Mouse (Mus musculus) heart, adult 2 months (tissue): ENCODE measurements at regions not wholly inside any gene's neighbourhood (a gene's known extent, or its start where the extent isn't known, plus 50 kb on each side); places are given as distances from the start of the nearest gene placed in this dataset.
A peak's percentile ranks its signal among the peaks of the same experiment; 100 is the strongest.

Experiments used
- DNase-seq, 2 experiments: peaks; one replicate each; pipeline ENCODE4 v3.0.0; 2021
- H3K27ac ChIP-seq: fragments of 200-600 bp; 2 replicates; pipeline ENCODE4 v1.8.1; 2022
- H3K27me3 ChIP-seq: fragments of 200-500 bp; 2 replicates; pipeline ENCODE4 v1.6.1; 2012; ENCODE audit warnings: mild to moderate bottlenecking, low read length, inconsistent platforms, mixed read lengths; ENCODE audit not compliant: control insufficient read depth, insufficient read depth
- H3K36me3 ChIP-seq: fragments of 200-500 bp; 2 replicates; pipeline ENCODE4 v1.6.1; 2012; ENCODE audit warnings: low read length, inconsistent platforms; ENCODE audit not compliant: control insufficient read depth, insufficient read depth
- H3K4me1 ChIP-seq: fragments of 200-500 bp; 2 replicates; pipeline ENCODE4 v1.6.1; 2011; ENCODE audit warnings: low read length; ENCODE audit not compliant: control insufficient read depth, insufficient read depth
- H3K4me3 ChIP-seq: fragments of 200-600 bp; 2 replicates; pipeline ENCODE4 v1.8.1; 2022
- H3K79me2 ChIP-seq: fragments of 200-500 bp; replicated peaks from 2 replicates; pipeline ENCODE4 v1.6.1; 2012; ENCODE audit warnings: mild to moderate bottlenecking, inconsistent platforms, low read length, moderate library complexity, mixed read lengths; ENCODE audit not compliant: control insufficient read depth, insufficient read depth
- H3K9ac ChIP-seq: fragments of 200-500 bp; 2 replicates; pipeline ENCODE4 v1.6.1; 2012; ENCODE audit warnings: low read depth, mild to moderate bottlenecking, control low read depth, inconsistent platforms, low read length, mixed read lengths
- CTCF ChIP-seq: fragments of 200-600 bp; IDR thresholded peaks from 2 replicates; pipeline ENCODE4 v1.8.1; 2022; ENCODE audit warnings: antibody characterized with exemption, mild to moderate bottlenecking, moderate library complexity
- EP300 ChIP-seq: fragments of 200-500 bp; IDR thresholded peaks from 2 replicates; pipeline ENCODE4 v1.6.1; 2011; ENCODE audit warnings: low read depth, low read length, control low read depth; ENCODE audit not compliant: insufficient read depth
- POLR2A ChIP-seq: fragments of 200-500 bp; IDR thresholded peaks from 2 replicates; pipeline ENCODE4 v1.6.1; 2011; ENCODE audit warnings: mild to moderate bottlenecking, low read depth, low read length, control low read depth; ENCODE audit not compliant: insufficient read depth
- WGBS: fragments of 180-500 bp; shearing (Covaris S2); methylation state at CpG from one replicate; pipeline ENCODE4 v1.1.7; 2018; 5-methylcytosine and 5-hydroxymethylcytosine counted together
- intact Hi-C: fragments of 180-260 bp; cut with DNase I; formaldehyde crosslinking; loops from one replicate; pipeline ENCODE4 v1.15.1; 2025

GRCm38 (mm10) chr13:80946034-80946433, 62.9 kb downstream of the Arrdc3 start:
- no peak overlapping the region for H3K9ac ChIP-seq
- no peaks in the 10 kb centered on the region for H3K79me2 ChIP-seq
- no peaks in the 10 kb centered on the region for H3K27me3 ChIP-seq
- peaks cover 6% of the 10 kb centered on the region for H3K4me1 ChIP-seq
- intact Hi-C loops, result no loop called here
- H3K36me3 ChIP-seq, result peaks cover 2% of the 10 kb centered on the region; the same call in 1 of the 2 replicates
- H3K4me3 ChIP-seq, result no peak overlapping the region
- no peak for DNase-seq
- TF ChIP-seq CTCF (no peak), POLR2A (no peak), EP300 (no peak)
- no peak overlapping the region for H3K27ac ChIP-seq

- WGBS, result 88% methylated on average over 6 of the region's 6 CpGs
- Histone ChIP-seq H3K36me3 (no peaks in the 10 kb centered on the region), H3K4me1 (peaks cover 8% of the 10 kb centered on the region), H3K4me3 (no peak overlapping the region), H3K9ac (no peak overlapping the region), H3K27ac (no peak overlapping the region), H3K27me3 (no peaks in the 10 kb centered on the region), H3K79me2 (no peaks in the 10 kb centered on the region)
- intact Hi-C loops, result no loop called here
- no peak for DNase-seq
- TF ChIP-seq EP300 (no peak), CTCF (no peak), POLR2A (no peak)
These were observed 64.5 kb downstream of the Arrdc3 start for GRCm38 (mm10) chr13:80947705-80948104.

DNA sequence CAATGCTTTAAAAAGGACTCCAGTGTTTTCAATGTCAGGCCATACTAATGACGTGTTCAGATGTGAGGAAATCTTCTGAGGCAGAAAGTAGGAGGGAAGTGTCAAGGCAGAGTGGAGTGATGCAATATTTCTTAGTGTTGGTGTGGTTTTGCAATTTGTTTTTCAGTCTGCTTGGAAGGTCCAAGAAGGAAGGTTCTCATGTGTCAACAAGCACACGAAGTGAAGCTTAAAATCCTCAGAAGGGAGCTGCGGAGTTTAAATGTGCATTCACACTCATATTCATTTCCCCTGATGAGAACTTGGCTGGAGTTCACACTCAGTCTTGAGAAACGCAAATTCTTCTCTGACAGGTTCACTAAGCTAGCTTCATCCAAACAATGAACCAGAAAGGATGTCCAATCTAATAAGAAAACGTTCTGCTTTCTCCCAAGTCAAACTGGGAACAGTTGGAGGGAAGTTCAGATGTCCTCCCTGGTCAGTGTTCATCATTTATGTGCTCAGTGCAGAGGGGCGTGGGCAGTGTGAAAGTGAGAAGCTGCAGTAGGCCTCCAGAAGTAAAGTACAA, 66.0 kb downstream of the Arrdc3 start:
- TF ChIP-seq POLR2A (peak; percentile 60; the same call in 1 of the 2 replicates), EP300 (no peak), CTCF (no peak)
- H3K27me3 ChIP-seq, result no peaks in the 10 kb centered on the region
- WGBS, result 47% methylated on average over 6 of the region's 6 CpGs
- peaks cover 8% of the 10 kb centered on the region for H3K4me1 ChIP-seq
- peak overlapping the region; percentile 68 for H3K27ac ChIP-seq
- no peaks in the 10 kb centered on the region for H3K36me3 ChIP-seq
- intact Hi-C loops, result no loop called here
- peak in 1 of 2 experiments; percentile 46 for DNase-seq
- H3K4me3 ChIP-seq, result no peak overlapping the region
- H3K9ac ChIP-seq, result no peak overlapping the region
- no peaks in the 10 kb centered on the region for H3K79me2 ChIP-seq

- no peak for DNase-seq
- TF ChIP-seq EP300, result no peak
- H3K9ac ChIP-seq, result no peak overlapping the region
- H3K27me3 ChIP-seq, result no peaks in the 10 kb centered on the region
- intact Hi-C loops, result no loop called here
- H3K79me2 ChIP-seq, result no peaks in the 10 kb centered on the region
- WGBS, result 75% methylated on average over 2 of the region's 2 CpGs
- H3K4me1 ChIP-seq, result peaks cover 8% of the 10 kb centered on the region
- H3K4me3 ChIP-seq, result no peak overlapping the region
- H3K36me3 ChIP-seq, result no peaks in the 10 kb centered on the region
- no peak overlapping the region; the same call in 1 of the 2 replicates for H3K27ac ChIP-seq
These were observed 67.1 kb downstream of the Arrdc3 start for GRCm38 (mm10) chr13:80950239-80950638.

GRCm38 (mm10) chr13:80950803-80951202, 67.6 kb downstream of the Arrdc3 start:
- H3K9ac ChIP-seq, result no peak overlapping the region
- peaks cover 8% of the 10 kb centered on the region for H3K4me1 ChIP-seq
- no peaks in the 10 kb centered on the region for H3K36me3 ChIP-seq
- H3K79me2 ChIP-seq, result no peaks in the 10 kb centered on the region
- TF ChIP-seq POLR2A (no peak), EP300 (no peak), CTCF (no peak)
- no peak for DNase-seq
- 83% methylated on average over 3 of the region's 3 CpGs for whole genome bisulfite sequencing
- H3K4me3 ChIP-seq, result no peak overlapping the region
- no peak overlapping the region for H3K27ac ChIP-seq
- intact Hi-C loops, result no loop called here
- no peaks in the 10 kb centered on the region for H3K27me3 ChIP-seq

GRCm38 (mm10) chr13:80951327-80951726, 68.1 kb downstream of the Arrdc3 start:
- peak; percentile 56 to 74 for DNase-seq
- Histone ChIP-seq H3K9ac (no peak overlapping the region), H3K4me3 (no peak overlapping the region), H3K36me3 (no peaks in the 10 kb centered on the region), H3K27me3 (no peaks in the 10 kb centered on the region), H3K4me1 (peaks cover 8% of the 10 kb centered on the region), H3K27ac (peak overlapping the region; percentile 26), H3K79me2 (no peaks in the 10 kb centered on the region)
- WGBS, result 58% methylated on average over 3 of the region's 3 CpGs
- intact Hi-C loops, result no loop called here
- TF ChIP-seq EP300 (0 out of 2 replicates have a peak, but pooled peaks have one; percentile 10), POLR2A (no peak), CTCF (no peak)
